Mouse (Mus musculus) cortical plate, adult 2 months (tissue): ENCODE data around the gene Prex1.

Experiments used
- CTCF ChIP-seq: fragments of 200-500 bp; IDR thresholded peaks from 2 replicates; pipeline ENCODE4 v1.5.1; 2011; ENCODE audit warnings: mild to moderate bottlenecking, control low read depth, low read length; ENCODE audit not compliant: insufficient read depth; ENCODE audit errors: extremely low read depth
- POLR2A ChIP-seq: fragments of 200-500 bp; IDR thresholded peaks from 2 replicates; pipeline ENCODE4 v1.6.1; 2011; ENCODE audit warnings: mild to moderate bottlenecking, low read length, control low read depth; ENCODE audit not compliant: insufficient read depth; ENCODE audit errors: extremely low read depth

DNA sequence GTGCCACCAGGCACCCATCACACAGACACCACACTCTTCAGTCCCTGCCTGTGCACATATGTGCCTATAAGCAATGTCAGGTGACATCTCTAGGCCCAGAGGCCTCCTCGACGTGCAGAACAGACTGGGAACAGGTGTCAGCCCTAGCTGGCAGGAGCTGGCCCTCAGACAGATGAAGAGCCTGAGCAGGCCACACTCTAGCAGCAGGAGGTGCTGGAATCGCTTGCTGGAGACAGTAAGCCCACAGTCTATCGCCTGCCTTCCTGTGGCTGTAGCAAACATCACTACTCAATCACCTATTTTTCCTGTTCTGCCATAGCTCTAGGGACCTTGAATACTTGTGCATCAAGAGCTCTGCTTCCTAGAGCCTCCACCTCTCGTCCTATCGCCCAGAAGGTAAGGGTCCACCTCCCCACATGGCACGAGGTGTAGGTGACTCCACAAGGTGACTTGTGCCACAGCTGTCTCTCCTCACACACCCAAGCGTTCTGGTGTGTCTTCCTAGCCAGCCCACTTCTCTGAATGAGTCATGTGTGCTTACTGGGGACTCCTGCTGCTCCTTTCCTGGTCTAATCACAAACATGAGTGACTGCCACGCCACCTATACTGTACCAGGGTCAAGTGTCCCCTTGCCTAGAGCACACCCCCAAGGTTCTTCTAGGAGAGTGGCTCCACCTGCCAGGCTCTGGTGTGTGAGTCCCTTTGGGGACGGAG lies 62.2 kb downstream of the Prex1 start:
- no peak for TF ChIP-seq POLR2A
- TF ChIP-seq CTCF = no peak
